Mouse (Mus musculus) cerebellum, postnatal 14 days (tissue): ENCODE results near the gene Rab37.

Experiments
- DNase-seq, 2 experiments: peaks; one replicate each; pipeline ENCODE4 v3.0.0; 2021; ENCODE audit warnings: mixed read lengths in 2 of 2

Rab37 gene

DNA sequence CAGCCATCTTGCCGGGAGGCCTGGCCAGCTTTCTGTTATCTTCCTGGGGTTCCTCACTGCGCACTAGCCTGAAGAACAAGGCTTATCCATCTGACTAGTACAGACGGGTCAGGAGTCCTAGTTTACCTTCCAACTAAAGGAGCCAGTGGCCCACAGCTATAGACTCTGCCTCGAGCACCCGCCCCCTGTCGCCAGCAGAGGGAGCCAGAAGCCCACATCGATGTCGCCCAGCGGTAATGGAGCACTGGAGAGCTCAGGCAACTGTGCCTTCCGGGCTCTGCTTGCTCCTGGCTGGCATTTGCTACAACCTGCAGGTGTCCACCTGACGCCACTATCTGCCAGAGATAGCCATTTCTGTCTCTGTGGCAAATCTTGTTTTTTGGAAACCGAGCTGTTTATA, 111.1 kb downstream of the Rab37 start:
- DNase-seq: peak; percentile 96

DNA sequence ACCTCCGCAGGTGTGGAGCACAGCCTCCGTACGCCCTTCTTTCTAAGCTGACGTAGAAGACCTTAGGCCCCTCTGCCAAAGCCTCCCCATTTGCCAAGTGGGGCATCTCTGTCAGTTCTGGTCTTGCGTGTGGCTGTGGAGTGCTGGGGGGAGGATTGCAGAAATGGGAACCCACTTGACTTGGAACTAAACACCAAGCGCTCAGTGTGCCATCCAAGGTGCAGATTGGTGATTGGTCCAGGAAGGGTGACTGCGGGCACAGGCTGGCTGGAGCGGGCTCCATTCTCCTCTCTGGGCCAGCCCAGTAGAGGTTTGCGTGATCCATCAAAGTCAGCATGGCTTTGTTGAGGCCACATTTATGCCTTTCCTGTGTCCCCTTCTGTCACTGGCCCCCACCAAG, 111.5 kb downstream of the Rab37 start:
- DNase-seq: peak; percentile 77 to 84

GRCm38 (mm10) chr11:115208126-115208525, 116.9 kb downstream of the Rab37 start:
- DNase-seq: peak; percentile 78 to 80

DNA sequence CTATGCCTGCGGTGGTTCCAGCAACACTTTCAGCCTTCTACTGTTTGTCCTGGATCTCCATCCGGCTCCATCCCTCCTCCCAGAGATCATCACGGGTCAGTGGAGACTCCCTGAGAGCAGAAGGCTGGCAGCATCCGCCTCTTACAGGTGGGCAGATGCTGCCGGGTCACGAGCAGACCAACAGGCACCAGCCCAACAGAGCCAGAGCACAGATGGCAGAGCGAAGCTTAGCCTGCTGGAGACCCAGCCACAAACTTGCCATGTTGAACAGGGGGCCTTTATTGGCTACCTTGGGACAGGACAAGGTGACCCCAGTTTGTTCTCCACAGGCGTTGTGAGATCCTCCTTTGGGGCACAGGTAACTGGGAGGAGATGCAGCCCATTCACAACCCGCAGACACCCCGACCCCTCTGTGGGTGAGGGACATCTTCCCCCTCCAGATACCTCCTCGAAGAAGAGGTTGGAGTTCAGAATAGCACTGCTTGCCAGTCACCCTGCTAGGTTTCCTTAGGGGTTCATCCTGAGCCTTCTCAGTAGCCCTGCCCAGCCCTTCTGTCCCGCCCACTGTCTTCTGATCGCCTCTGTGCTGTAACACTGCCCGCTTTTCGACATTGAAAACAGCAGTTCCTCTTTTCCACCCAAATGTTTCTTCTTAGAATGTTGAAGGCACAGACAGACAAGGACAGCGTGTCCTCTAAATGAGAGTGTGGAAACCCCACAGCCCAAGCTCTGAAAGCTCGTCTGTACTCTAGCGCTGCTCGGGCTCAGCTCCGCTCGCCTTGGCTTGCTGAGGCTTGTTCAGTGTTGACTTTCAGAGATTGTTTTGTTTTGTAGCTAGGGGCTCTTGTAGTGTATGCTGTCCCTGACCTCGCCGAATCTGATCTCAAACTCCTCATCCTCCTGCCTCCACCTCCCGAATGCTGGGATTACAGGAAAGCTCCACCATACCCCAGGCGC, 117.8 kb downstream of the Rab37 start:
- peak; percentile 77 for DNase-seq

- DNase-seq: peak; percentile 41 to 47
These were observed 118.7 kb downstream of the Rab37 start for GRCm38 (mm10) chr11:115209958-115210357.
